Mouse (Mus musculus) neutrophil, adult 5-6 weeks (primary cell): ENCODE measurements around the gene Fbxl21. TPM values are rescaled to one million over a fixed set of nuclear protein-coding genes. Genes with fewer than 3 reads are reported as not detected.

Experiments
- ATAC-seq: fragments of 151-379, 151-347 bp; 2 replicates; pipeline ENCODE4 v1.8.0; 2017; ENCODE audit warnings: mild to moderate bottlenecking, moderate TSS enrichment; ENCODE audit not compliant: insufficient number of reproducible peaks, poor library complexity, low FRiP score, severe bottlenecking; ENCODE audit errors: extremely low read depth
- total RNA-seq: library from RNA; stranded (forward); fragments of 200-1000 nt; gene quantifications from 2 replicates; pipeline ENCODE4 v1.2.3, GENCODE M21; 2017

Fbxl21 gene
- total RNA-seq, 1 experiment from 2014 or later = 0.70 TPM

DNA sequence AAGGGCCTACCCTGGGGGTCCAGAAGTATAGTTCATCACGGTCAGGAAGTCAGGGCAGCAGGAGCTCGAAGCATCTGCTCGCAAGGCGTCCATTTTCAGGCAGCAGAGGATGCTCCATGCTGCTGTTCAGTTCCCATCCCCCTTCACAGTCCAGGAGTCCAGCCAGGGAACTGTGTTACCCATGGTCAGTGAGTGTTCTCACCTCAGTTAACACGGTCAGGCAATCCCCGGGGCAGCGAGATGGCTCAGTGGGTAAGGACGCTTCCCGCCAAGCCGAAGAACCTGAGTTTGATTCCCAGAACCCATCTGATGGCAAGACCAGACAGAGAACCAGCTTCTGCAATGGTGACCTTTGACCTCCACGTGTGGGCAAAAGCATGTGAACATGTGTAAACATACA, 6.0 kb downstream of the Fbxl21 start:
- no peak for ATAC-seq

GRCm38 (mm10) chr13:56529031-56529430, 6.8 kb downstream of the Fbxl21 start:
- no peak for ATAC-seq

DNA sequence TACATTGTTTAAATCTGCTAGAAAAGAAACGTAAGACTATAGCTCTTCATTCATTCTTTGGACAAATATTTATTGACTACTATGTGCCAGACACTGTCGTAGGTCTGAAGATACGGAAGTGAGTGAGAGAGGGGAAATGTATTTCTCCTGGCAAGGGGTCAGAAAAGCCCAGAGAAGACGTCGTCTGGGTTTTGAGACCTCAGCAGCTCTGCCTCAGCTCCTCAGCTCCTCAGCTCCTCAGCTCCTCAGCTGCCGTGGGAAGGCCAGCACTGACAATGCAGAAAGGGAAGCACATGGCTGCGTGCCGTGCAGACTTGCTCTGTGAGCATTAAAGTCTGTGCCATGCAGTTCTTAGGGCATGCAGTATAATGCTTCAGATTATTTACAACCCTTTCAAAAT, 7.4 kb downstream of the Fbxl21 start:
- ATAC-seq = no peak

DNA sequence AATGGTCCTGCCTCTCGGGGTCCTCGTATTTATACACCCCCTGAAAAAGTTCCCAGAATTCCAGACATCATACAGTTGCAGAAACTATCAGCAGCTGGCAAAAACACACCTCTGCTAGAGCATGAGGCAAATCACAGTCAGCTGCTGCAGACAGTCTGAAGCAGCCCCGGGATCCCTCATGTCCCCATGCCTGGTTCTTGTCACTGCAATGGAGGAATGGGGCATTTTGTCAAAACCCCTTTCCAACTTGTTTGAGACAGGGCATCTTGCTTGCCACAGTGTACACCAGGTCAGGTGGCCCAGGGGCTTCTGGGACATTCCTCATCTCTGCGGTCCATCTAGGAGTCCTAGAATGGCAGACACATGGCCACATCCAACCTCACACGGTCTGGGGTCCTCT, 12.7 kb downstream of the Fbxl21 start:
- ATAC-seq = no peak

- no peak for ATAC-seq
These were observed 13.3 kb downstream of the Fbxl21 start for GRCm38 (mm10) chr13:56535570-56535969.

GRCm38 (mm10) chr13:56537026-56537425, 14.8 kb downstream of the Fbxl21 start:
- no peak for ATAC-seq

GRCm38 (mm10) chr13:56539846-56540245, 17.6 kb downstream of the Fbxl21 start:
- ATAC-seq = no peak

GRCm38 (mm10) chr13:56543805-56544204, 21.5 kb downstream of the Fbxl21 start:
- ATAC-seq = no peak

DNA sequence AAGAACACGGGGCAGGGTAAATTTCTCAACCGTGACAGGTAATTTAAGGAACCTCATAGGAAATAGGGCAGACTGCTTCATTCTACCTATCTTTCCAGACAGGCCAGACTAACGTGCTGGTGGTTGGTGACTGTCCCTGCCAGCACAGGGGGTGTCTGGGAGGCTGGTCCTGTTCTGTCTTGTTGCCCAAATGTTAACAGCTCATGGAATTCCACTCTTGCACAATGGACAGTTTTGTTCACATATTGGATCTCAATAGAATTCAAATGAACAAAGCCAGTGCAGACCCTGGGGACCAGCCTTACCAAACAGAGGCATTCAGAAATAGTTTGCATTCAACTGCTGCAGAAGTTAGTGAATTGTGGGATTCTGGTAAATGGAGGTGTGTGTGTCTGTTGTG, 22.7 kb downstream of the Fbxl21 start:
- no peak for ATAC-seq

DNA sequence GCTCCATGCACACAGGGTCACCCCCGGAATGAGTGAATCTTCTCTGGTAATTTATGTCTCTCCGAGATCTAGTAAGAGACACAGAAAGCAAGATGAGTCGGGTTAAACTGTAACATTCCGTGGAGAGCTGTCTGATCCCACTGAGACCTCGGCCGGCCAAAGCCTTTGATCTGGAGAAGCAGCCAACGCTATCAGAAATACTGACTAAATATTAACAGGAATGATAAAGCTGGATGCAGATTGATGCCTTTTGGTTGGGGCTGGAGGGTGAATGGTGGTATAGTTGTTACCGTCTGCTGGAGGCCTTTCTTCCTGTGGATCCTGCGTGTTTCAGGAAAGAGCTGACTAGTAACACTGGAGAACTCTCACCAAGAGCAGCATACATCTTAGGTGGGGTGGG, 26.1 kb downstream of the Fbxl21 start, which contains the start of gene Lect2:
Gene Lect2, minus strand, starts transcription at position 102 of the 400 bp plus-strand sequence.
- no peak for ATAC-seq

DNA sequence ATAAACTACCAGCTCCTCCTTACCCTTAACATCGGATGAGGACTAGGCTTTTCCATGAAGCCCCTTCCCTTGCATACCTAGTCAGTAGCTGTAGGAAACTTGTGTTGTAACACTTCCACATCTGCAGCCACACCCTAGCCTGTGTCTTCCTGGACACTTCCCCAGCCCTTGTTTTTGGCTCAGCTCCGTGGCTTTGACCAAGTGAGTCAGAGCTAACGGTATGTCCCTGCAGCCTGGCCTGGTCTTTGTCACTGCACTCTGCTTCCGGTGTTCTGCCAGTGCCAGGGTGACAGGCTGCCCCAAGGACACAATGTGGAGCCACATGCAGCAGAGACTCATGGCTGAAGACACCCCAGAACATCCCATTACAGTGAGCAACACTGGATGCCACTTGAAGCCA, 27.1 kb downstream of the Fbxl21 start:
- ATAC-seq = no peak

DNA sequence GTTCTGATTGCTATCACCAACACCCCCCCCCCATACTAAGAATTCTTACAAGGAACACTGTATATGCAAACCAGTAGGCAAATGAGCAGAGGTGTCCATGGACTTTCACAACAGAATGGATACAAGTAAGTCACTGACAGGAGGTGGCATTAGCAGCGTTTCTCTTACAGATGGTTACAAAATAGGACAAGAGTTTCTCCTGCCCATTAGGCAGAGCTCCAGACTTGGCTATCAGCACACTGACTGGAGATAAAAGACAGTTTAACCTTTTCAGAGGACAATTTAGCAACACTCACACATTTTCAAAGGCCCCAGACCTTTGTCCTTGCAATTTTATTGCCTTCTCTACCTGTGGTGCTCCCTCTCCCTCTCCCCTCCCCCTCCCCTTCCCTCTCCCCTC, 28.3 kb downstream of the Fbxl21 start:
- ATAC-seq = no peak

DNA sequence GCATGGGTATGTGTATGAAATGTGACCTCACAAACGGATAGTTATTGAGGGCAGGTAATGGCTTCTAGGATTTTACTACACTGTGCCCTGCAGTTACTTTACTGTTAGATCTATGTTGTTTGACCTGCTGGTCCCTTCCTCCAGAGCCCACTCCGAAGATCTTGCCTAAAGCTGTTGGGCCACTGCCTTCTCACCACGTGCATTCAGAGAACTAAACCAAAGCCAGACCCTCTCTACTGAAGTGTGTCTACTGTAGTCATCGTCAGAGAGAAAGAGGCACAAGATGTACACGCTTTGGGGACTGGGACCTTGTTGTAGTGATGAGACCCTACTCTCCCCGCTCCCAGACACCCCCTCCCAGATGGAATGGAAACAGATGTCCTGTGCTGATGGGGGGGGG, 29.4 kb downstream of the Fbxl21 start:
- no peak for ATAC-seq

DNA sequence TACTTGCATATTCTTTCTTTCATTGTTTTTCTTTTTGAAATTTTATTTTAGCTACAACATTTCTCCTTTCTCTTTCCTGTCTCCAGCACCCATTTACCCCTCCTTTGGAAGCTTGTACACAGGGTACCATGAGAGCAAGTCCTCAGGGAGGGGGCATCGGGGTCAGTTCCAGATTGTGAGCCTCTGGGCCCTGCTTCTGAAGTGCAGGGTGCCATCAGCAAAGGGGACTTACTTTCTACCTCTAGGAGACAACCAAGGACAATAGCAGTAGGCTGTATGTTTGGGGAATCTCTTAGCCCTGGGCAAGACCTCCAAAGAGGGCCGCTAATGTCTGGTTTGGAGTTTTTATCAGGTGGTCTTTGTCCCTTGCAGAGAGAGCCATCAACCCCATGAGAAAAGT, 31.7 kb downstream of the Fbxl21 start:
- ATAC-seq = no peak

DNA sequence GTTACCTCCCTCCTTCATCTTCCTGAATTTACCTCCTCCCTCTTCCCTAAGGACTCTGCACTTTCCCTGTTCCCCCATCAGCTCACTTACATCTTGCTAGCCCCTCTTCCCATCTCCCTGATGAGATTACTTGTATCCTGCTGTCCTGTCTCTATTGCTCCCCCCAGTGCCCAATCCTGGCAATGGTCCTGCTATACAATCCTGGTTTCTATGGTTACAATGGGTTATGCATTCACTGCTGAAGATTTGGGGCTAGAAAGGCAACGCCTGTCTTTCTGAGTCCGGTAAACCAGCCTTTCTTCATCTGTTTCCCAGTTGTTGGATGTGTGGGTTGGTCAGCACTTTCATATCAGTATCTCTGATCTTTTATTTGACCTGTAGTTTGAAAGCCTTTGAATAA, 32.1 kb downstream of the Fbxl21 start:
- ATAC-seq = no peak

DNA sequence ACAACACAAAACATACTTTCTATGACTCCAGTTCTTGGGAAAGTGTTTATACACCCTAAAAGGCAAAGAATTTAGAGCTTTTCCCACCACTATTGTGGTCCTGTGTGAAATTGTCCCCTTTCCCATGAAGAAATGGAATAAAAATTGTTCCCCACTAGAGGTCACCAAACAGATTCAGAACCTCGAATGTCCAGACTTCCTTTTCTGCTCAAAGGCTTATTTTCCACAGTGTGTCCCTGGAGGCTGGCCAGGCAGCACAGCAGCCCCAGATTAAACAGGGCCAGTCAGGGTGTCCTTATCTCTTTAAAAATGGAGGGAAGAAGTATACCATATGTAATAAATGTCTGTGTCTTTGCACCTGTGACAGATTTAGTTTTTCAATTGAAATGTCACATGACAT, 33.7 kb downstream of the Fbxl21 start:
- no peak for ATAC-seq

DNA sequence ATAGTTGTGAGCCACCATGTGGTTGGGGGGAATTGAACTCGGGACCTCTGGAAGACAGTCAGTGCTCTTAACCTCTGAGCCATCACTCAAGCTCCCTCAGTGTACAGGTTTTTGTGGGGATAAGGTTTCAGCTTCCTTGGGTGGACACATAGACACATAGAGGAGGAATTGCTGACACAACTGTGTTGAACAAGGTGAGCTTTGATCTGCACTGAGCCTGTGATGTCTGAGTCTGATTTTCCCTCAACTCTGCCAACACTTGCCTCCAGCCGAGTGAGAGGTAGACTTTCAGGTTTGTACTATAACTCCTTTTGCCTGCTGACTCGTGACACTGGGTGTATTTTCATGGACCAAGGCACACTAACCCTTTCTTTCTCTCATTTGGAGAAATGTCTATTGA, 34.4 kb downstream of the Fbxl21 start:
- no peak for ATAC-seq

DNA sequence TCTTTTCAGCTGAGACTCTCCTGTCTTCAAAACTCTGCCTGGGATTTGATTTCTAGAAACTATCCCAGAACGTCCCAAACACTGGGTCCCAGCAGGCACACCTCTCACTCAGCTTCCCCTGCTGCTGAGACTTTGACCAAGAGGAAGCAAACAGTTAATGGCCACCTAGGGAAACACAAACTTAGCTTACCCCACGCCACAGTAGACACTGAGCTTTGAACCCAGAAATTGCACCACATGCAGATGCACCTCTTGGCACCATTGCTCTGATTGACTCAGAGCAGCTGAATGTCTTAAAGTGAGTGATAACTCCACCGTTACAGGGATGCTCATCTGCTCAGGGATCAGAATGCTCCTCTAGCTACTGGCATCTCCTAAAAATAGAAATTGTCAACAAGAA, 36.5 kb downstream of the Fbxl21 start:
- no peak for ATAC-seq

GRCm38 (mm10) chr13:56559841-56560370, 37.6 kb downstream of the Fbxl21 start:
- no peak for ATAC-seq

- no peak for ATAC-seq
These were observed 38.9 kb downstream of the Fbxl21 start for GRCm38 (mm10) chr13:56561129-56561528.

GRCm38 (mm10) chr13:56563075-56563474, 40.8 kb downstream of the Fbxl21 start:
- ATAC-seq = no peak

DNA sequence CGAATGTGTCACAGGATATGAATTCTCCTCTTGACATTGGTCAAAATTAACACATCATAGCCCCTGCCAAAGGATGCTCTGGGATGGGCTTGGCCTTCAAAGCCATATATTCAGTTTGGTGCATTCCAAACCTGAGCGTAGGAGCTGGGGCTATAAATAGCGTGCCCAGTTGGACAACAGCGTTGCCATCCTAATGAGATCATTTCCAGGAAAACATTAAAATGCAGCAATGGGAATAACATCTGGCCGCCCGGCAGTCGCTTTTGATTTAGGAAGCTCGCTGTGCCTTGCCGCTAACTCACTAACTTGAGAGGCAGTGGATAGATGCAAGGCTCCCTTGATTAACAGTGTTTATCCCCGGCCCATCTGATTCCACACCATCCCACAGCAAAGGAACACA, 44.1 kb downstream of the Fbxl21 start:
- ATAC-seq = no peak
